Mouse (Mus musculus) CH12.LX (cell line): ENCODE measurements around the gene Nrn1l. TPM values are rescaled to one million over a fixed set of nuclear protein-coding genes. Genes with fewer than 3 reads are reported as not detected.

Experiments used
- DNase-seq: peaks from one replicate; pipeline ENCODE4 v3.0.0-alpha.2; 2013; ENCODE audit errors: extremely low read depth
- H3K27ac ChIP-seq: 2 replicates; pipeline ENCODE4 v1.5.1; 2012; ENCODE audit warnings: low read depth, mild to moderate bottlenecking, control low read depth, moderate library complexity; ENCODE audit not compliant: insufficient read depth
- H3K27me3 ChIP-seq: replicated peaks from 2 replicates; pipeline ENCODE3; 2012; ENCODE audit warnings: inconsistent platforms
- H3K36me3 ChIP-seq, 2 experiments: replicated peaks in 1 of 2; 2 replicates each; pipeline versions ENCODE3 to v1.6.1; 2012; ENCODE audit warnings: inconsistent platforms in 1 of 2, low read length in 1 of 2, mild to moderate bottlenecking in 1 of 2, mixed read lengths in 1 of 2, moderate library complexity in 1 of 2; ENCODE audit not compliant: control insufficient read depth in 1 of 2, insufficient read depth in 1 of 2
- H3K4me1 ChIP-seq, 2 experiments: 2 replicates each; pipeline ENCODE4 v1.6.1; 2012; ENCODE audit warnings: inconsistent platforms in 1 of 2, moderate library complexity in 1 of 2; ENCODE audit not compliant: insufficient read depth in 2 of 2, control insufficient read depth in 1 of 2
- H3K4me2 ChIP-seq: 2 replicates; pipeline ENCODE4 v1.6.1; 2012; ENCODE audit warnings: low read depth, mild to moderate bottlenecking, control low read depth; ENCODE audit not compliant: poor library complexity, insufficient read depth, severe bottlenecking
- H3K4me3 ChIP-seq, 3 experiments: fragments of 150-350 bp in 1 of 3; sonication (generic) in 1 of 3; replicated peaks in 1 of 3; 2 replicates each; pipeline versions ENCODE3 to v1.5.1; 2011 to 2012; ENCODE audit warnings: low read depth in 2 of 3, low read length in 2 of 3, mild to moderate bottlenecking in 2 of 3, moderate library complexity in 2 of 3, control low read depth in 1 of 3, improper control_type of control experiment in 1 of 3, inconsistent platforms in 1 of 3, mixed read lengths in 1 of 3; ENCODE audit not compliant: poor library complexity in 1 of 3
- H3K79me2 ChIP-seq: replicated peaks from 2 replicates; pipeline ENCODE4 v1.6.1; 2012; ENCODE audit warnings: mild to moderate bottlenecking, moderate library complexity; ENCODE audit not compliant: control insufficient read depth, poor library complexity, insufficient read depth, severe bottlenecking; ENCODE audit errors: extremely low read depth
- H3K9ac ChIP-seq: 2 replicates; pipeline ENCODE4 v1.6.1; 2012; ENCODE audit warnings: low read depth, mild to moderate bottlenecking, control low read depth, moderate library complexity; ENCODE audit not compliant: insufficient read depth
- H3K9me3 ChIP-seq: replicated peaks from 2 replicates; pipeline ENCODE3; 2012; ENCODE audit warnings: low read length, inconsistent platforms, mixed read lengths
- BHLHE40 ChIP-seq: IDR thresholded peaks from 2 replicates; pipeline ENCODE4 v1.6.1; 2011; ENCODE audit warnings: mild to moderate bottlenecking, low read depth, low read length, improper control_type of control experiment
- CHD1 ChIP-seq: IDR thresholded peaks from 2 replicates; pipeline ENCODE4 v1.6.1; 2012; ENCODE audit warnings: low read depth, low read length, improper control_type of control experiment, inconsistent platforms
- CHD2 ChIP-seq: IDR thresholded peaks from 2 replicates; pipeline ENCODE4 v1.6.1; 2011; ENCODE audit warnings: low read length, improper control_type of control experiment
- CTCF ChIP-seq, 2 experiments: IDR thresholded peaks in 1 of 2; conservative IDR thresholded peaks in 1 of 2; 2 replicates each; pipeline ENCODE4 v1.5.1; 2011 to 2012; ENCODE audit warnings: low read depth in 2 of 2, low read length in 2 of 2, improper control_type of control experiment in 1 of 2, inconsistent platforms in 1 of 2, mild to moderate bottlenecking in 1 of 2, moderate library complexity in 1 of 2
- E2F4 ChIP-seq: IDR thresholded peaks from 2 replicates; pipeline ENCODE4 v1.6.1; 2011; ENCODE audit warnings: low read depth, low read length, improper control_type of control experiment; ENCODE audit not compliant: insufficient replicate concordance
- ELF1 ChIP-seq: IDR thresholded peaks from 2 replicates; pipeline ENCODE4 v1.6.1; 2014; ENCODE audit warnings: low read depth, mild to moderate bottlenecking, inconsistent platforms, low read length, improper control_type of control experiment
- EP300 ChIP-seq: IDR thresholded peaks from 2 replicates; pipeline ENCODE4 v1.6.1; 2011; ENCODE audit warnings: low read length, improper control_type of control experiment
- ETS1 ChIP-seq: conservative IDR thresholded peaks from 2 replicates; pipeline ENCODE4 v1.6.1; 2012; ENCODE audit warnings: low read depth, mild to moderate bottlenecking, inconsistent platforms, low read length, improper control_type of control experiment, moderate library complexity
- GABPA ChIP-seq: IDR thresholded peaks from 2 replicates; pipeline ENCODE4 v1.6.1; 2012; ENCODE audit warnings: low read depth, low read length, improper control_type of control experiment, inconsistent platforms; ENCODE audit not compliant: insufficient replicate concordance
- HCFC1 ChIP-seq: IDR thresholded peaks from 2 replicates; pipeline ENCODE4 v1.6.1; 2012; ENCODE audit warnings: low read depth, mild to moderate bottlenecking, inconsistent platforms, low read length, improper control_type of control experiment
- IRF4 ChIP-seq: IDR thresholded peaks from 2 replicates; pipeline ENCODE4 v1.6.1; 2014; ENCODE audit warnings: low read depth, mild to moderate bottlenecking, inconsistent platforms, low read length, improper control_type of control experiment
- JUN ChIP-seq: IDR thresholded peaks from 2 replicates; pipeline ENCODE4 v1.6.1; 2011; ENCODE audit warnings: low read depth, mild to moderate bottlenecking, low read length, improper control_type of control experiment, moderate library complexity; ENCODE audit not compliant: insufficient read depth
- JUND ChIP-seq: conservative IDR thresholded peaks from 2 replicates; pipeline ENCODE4 v1.6.1; 2011; ENCODE audit warnings: low read depth, low read length, improper control_type of control experiment
- KAT2A ChIP-seq: IDR thresholded peaks from 2 replicates; pipeline ENCODE4 v1.6.1; 2012; ENCODE audit warnings: low read length, improper control_type of control experiment, inconsistent platforms; ENCODE audit not compliant: insufficient replicate concordance
- MAFK ChIP-seq: IDR thresholded peaks from 2 replicates; pipeline ENCODE4 v1.6.1; 2011; ENCODE audit warnings: low read length, improper control_type of control experiment; ENCODE audit not compliant: insufficient replicate concordance
- MAX ChIP-seq: IDR thresholded peaks from 2 replicates; pipeline ENCODE4 v1.6.1; 2011; ENCODE audit warnings: low read length, improper control_type of control experiment
- MAZ ChIP-seq: IDR thresholded peaks from 2 replicates; pipeline ENCODE4 v1.6.1; 2012; ENCODE audit warnings: low read depth, mild to moderate bottlenecking, inconsistent platforms, low read length, improper control_type of control experiment, moderate library complexity
- MEF2A ChIP-seq: IDR thresholded peaks from 2 replicates; pipeline ENCODE4 v1.6.1; 2014; ENCODE audit warnings: low read depth, mild to moderate bottlenecking, inconsistent platforms, low read length, improper control_type of control experiment, borderline replicate concordance
- MXI1 ChIP-seq: IDR thresholded peaks from 2 replicates; pipeline ENCODE4 v1.6.1; 2011; ENCODE audit warnings: mild to moderate bottlenecking, low read depth, low read length, improper control_type of control experiment
- MYC ChIP-seq: IDR thresholded peaks from 2 replicates; pipeline ENCODE4 v1.6.1; 2011; ENCODE audit warnings: low read depth, mild to moderate bottlenecking, improper control_type of control experiment, low read length
- NELFE ChIP-seq: IDR thresholded peaks from 2 replicates; pipeline ENCODE4 v1.6.1; 2011; ENCODE audit warnings: low read depth, low read length, improper control_type of control experiment
- NRF1 ChIP-seq: IDR thresholded peaks from 2 replicates; pipeline ENCODE4 v1.6.1; 2014; ENCODE audit warnings: low read depth, mild to moderate bottlenecking, inconsistent platforms, low read length, improper control_type of control experiment, moderate library complexity
- PAX5 ChIP-seq: IDR thresholded peaks from 2 replicates; pipeline ENCODE4 v1.6.1; 2012; ENCODE audit warnings: low read length, inconsistent platforms, mixed read lengths
- POLR2A ChIP-seq: IDR thresholded peaks from 2 replicates; pipeline ENCODE4 v1.6.1; 2011; ENCODE audit warnings: low read depth, mild to moderate bottlenecking, improper control_type of control experiment, low read length
- POLR2AphosphoS2 ChIP-seq: IDR thresholded peaks from 2 replicates; pipeline ENCODE4 v1.6.1; 2011; ENCODE audit warnings: low read depth, low read length, improper control_type of control experiment
- RAD21 ChIP-seq: IDR thresholded peaks from 2 replicates; pipeline ENCODE4 v1.6.1; 2011; ENCODE audit warnings: low read depth, mild to moderate bottlenecking, low read length, improper control_type of control experiment, moderate library complexity
- RCOR1 ChIP-seq: conservative IDR thresholded peaks from 2 replicates; pipeline ENCODE4 v1.6.1; 2012; ENCODE audit warnings: low read depth, mild to moderate bottlenecking, inconsistent platforms, low read length, improper control_type of control experiment
- SIN3A ChIP-seq: IDR thresholded peaks from 2 replicates; pipeline ENCODE4 v1.6.1; 2012; ENCODE audit warnings: low read length, improper control_type of control experiment, inconsistent platforms
- SMC3 ChIP-seq: IDR thresholded peaks from 2 replicates; pipeline ENCODE4 v1.6.1; 2011; ENCODE audit warnings: low read depth, low read length, improper control_type of control experiment
- TBP ChIP-seq: conservative IDR thresholded peaks from 2 replicates; pipeline ENCODE4 v1.6.1; 2011; ENCODE audit warnings: low read depth, low read length, improper control_type of control experiment
- TCF12 ChIP-seq: IDR thresholded peaks from 2 replicates; pipeline ENCODE4 v1.6.1; 2014; ENCODE audit warnings: low read depth, mild to moderate bottlenecking, inconsistent platforms, low read length, improper control_type of control experiment
- UBTF ChIP-seq: IDR thresholded peaks from 2 replicates; pipeline ENCODE4 v1.6.1; 2012; ENCODE audit warnings: low read depth, mild to moderate bottlenecking, inconsistent platforms, low read length, improper control_type of control experiment, moderate library complexity
- USF1 ChIP-seq: IDR thresholded peaks from 2 replicates; pipeline ENCODE4 v1.6.1; 2014; ENCODE audit warnings: low read depth, mild to moderate bottlenecking, inconsistent platforms, low read length, improper control_type of control experiment
- USF2 ChIP-seq: conservative IDR thresholded peaks from 2 replicates; pipeline ENCODE4 v1.6.1; 2011; ENCODE audit warnings: low read depth, low read length, improper control_type of control experiment
- ZC3H11A ChIP-seq: IDR thresholded peaks from 2 replicates; pipeline ENCODE4 v1.6.1; 2012; ENCODE audit warnings: low read depth, mild to moderate bottlenecking, inconsistent platforms, low read length, improper control_type of control experiment
- ZKSCAN1 ChIP-seq: IDR thresholded peaks from 2 replicates; pipeline ENCODE4 v1.6.1; 2012; ENCODE audit warnings: low read depth, inconsistent platforms, low read length, improper control_type of control experiment, borderline replicate concordance
- ZMIZ1 ChIP-seq: IDR thresholded peaks from 2 replicates; pipeline ENCODE4 v1.6.1; 2012; ENCODE audit warnings: low read depth, mild to moderate bottlenecking, inconsistent platforms, low read length, improper control_type of control experiment
- ZNF384 ChIP-seq: IDR thresholded peaks from 2 replicates; pipeline ENCODE4 v1.6.1; 2012; ENCODE audit warnings: low read depth, low read length, improper control_type of control experiment, inconsistent platforms
- dilution Hi-C: fragments of 300-500 bp; cut with MboI; formaldehyde crosslinking; loops from 2 replicates; pipeline ENCODE4 v1.14.3; 2020; ENCODE audit warnings: low sequenced_read_pairs; ENCODE audit not compliant: extremely low pct_unique_long_range_greater_than_20kb, extremely low pct_ligation_motif_present
- in situ Hi-C: fragments of 300-500 bp; cut with MboI; formaldehyde crosslinking; loops from 3 replicates; pipeline ENCODE4 v1.14.3; 2019; ENCODE audit warnings: low sequenced_read_pairs, low pct_ligation_motif_present, low pct_unique_long_range_greater_than_20kb, mixed read lengths
- polyA plus RNA-seq: library from polyadenylated mRNA; unstranded; fragments of >175 nt; gene quantifications from 2 replicates; pipeline ENCODE4 v1.2.1, GENCODE M21; 2012; ENCODE audit warnings: low read depth; ENCODE audit not compliant: insufficient read length
- total RNA-seq, 2 experiments: library from RNA; depleted of rRNA; stranded (reverse); fragments of 300-350 nt in 1 of 2; fragments of >200 nt in 1 of 2; gene quantifications; 2 replicates each; pipeline ENCODE4 v1.2.3; 2012 to 2014

Nrn1l gene
- total and polyA plus RNA-seq, 3 experiments = 0.38 TPM; not detected in 2

GRCm38 (mm10) chr8:105860143-105860981 is 33.0 kb upstream of the Nrn1l start, which contains the start of gene Nutf2:
Gene Nutf2 (plus strand): TSS chr8:105860580.
- Histone ChIP-seq H3K4me3 (peak within 1 kb of the TSS; percentile 92 to 99 (median 95)), H3K27me3 (no peaks in the 10 kb centered on the region), H3K4me1 (peaks cover 11 to 65% of the 10 kb centered on the region in 2 experiments; a peak in 3 of 4 replicates), H3K4me2 (peak within 1 kb of the TSS; percentile 94), H3K79me2 (peaks cover 84% of the 10 kb centered on the region), H3K9ac (peak within 1 kb of the TSS; percentile 73), H3K9me3 (no peaks in the 10 kb centered on the region), H3K36me3 (peaks cover 4 to 30% of the 10 kb centered on the region in 2 experiments), H3K27ac (peak within 1 kb of the TSS; percentile 45)
- DNase-seq = peak; percentile 97
- in situ Hi-C loops (no loop called here), dilution Hi-C loops (no loop called here)
- TF ChIP-seq ZKSCAN1 (no peak), NELFE (peak; percentile 71), CHD1 (no peak), MAZ (peak; percentile 72; the same call in 1 of the 2 replicates), SIN3A (peak; percentile 68), ZNF384 (no peak), TBP (no peak), MEF2A (no peak), ZMIZ1 (no peak; the same call in 1 of the 2 replicates), MXI1 (peak; percentile 20; the same call in 1 of the 2 replicates), POLR2A (peak; percentile 80), USF2 (no peak), RAD21 (no peak), MAX (no peak; the same call in 1 of the 2 replicates), GABPA (peak; percentile 85; the same call in 1 of the 2 replicates), UBTF (no peak), HCFC1 (peak; percentile 96), ETS1 (peak; percentile 25; the same call in 1 of the 2 replicates), SMC3 (no peak), NRF1 (peak; percentile 52), KAT2A (peak; percentile 98), ELF1 (peak; percentile 82), ZC3H11A (no peak), JUN (no peak), CHD2 (peak; percentile 97), CTCF (conservative IDR thresholded peaks at IDR 0.05 in 1 of 2, IDR thresholded peaks at IDR 0.05 in 1 of 2; ENCODE audit: low read depth in 2 of 2, low read length in 2 of 2) (no peak), MAFK (no peak), JUND (no peak), IRF4 (peak; percentile 45; the same call in 1 of the 2 replicates), E2F4 (peak; percentile 96), POLR2AphosphoS2 (peak; percentile 73), TCF12 (peak; percentile 82), USF1 (no peak), EP300 (no peak), BHLHE40 (no peak), RCOR1 (no peak), MYC (peak; percentile 92), PAX5 (no peak)
